Mouse (Mus musculus) G1E (cell line): Measurements from ENCODE around the gene Sstr2. TPM values are rescaled to one million over a fixed set of nuclear protein-coding genes. Genes with fewer than 3 reads are reported as not detected.

Source experiments
- ATAC-seq: 2 replicates; pipeline ENCODE4 v1.8.0; 2016; ENCODE audit warnings: mild to moderate bottlenecking; ENCODE audit not compliant: insufficient number of reproducible peaks, poor library complexity, low FRiP score, severe bottlenecking; ENCODE audit errors: extremely low read depth
- DNase-seq: peaks from one replicate; pipeline ENCODE4 v3.0.0; 2012; ENCODE audit warnings: low spot score
- H3K27me3 ChIP-seq: 2 replicates; pipeline ENCODE4 v1.6.1; 2012; ENCODE audit warnings: mild to moderate bottlenecking, low read length, inconsistent platforms; ENCODE audit not compliant: insufficient read depth
- H3K36me3 ChIP-seq: replicated peaks from 2 replicates; pipeline ENCODE3; 2012; ENCODE audit warnings: mild to moderate bottlenecking, inconsistent platforms
- H3K4me1 ChIP-seq: 2 replicates; pipeline ENCODE4 v1.6.1; 2012; ENCODE audit warnings: low read depth, low read length, inconsistent platforms, mixed read lengths; ENCODE audit not compliant: insufficient read depth
- H3K4me3 ChIP-seq: 2 replicates; pipeline ENCODE4 v1.5.1; 2012; ENCODE audit warnings: low read depth, mild to moderate bottlenecking, inconsistent platforms, low read length, moderate library complexity, mixed read lengths
- H3K9me3 ChIP-seq: replicated peaks from 2 replicates; pipeline ENCODE4 v1.6.1; 2012; ENCODE audit warnings: inconsistent platforms
- CTCF ChIP-seq: IDR thresholded peaks from 2 replicates; pipeline ENCODE4 v1.5.1; 2012; ENCODE audit warnings: low read depth, low read length, inconsistent platforms, mixed read lengths
- GATA1 ChIP-seq: IDR thresholded peaks from 2 replicates; pipeline ENCODE4 v1.6.1; 2012; ENCODE audit warnings: borderline replicate concordance, low read length, inconsistent platforms, mixed read lengths
- GATA2 ChIP-seq: IDR thresholded peaks from 2 replicates; pipeline ENCODE4 v1.6.1; 2012; ENCODE audit warnings: low read depth, low read length, inconsistent platforms, borderline replicate concordance
- POLR2AphosphoS5 ChIP-seq: IDR thresholded peaks from 2 replicates; pipeline ENCODE4 v1.6.1; 2012; ENCODE audit warnings: low read depth, low read length, inconsistent platforms; ENCODE audit not compliant: insufficient replicate concordance
- TAL1 ChIP-seq: conservative IDR thresholded peaks from 2 replicates; pipeline ENCODE4 v1.6.1; 2012; ENCODE audit warnings: low read depth, low read length, inconsistent platforms, mixed read lengths
- polyA plus RNA-seq: library from polyadenylated mRNA; stranded (reverse); fragments of >175 nt; gene quantifications from 2 replicates; pipeline ENCODE4 v1.2.3, GENCODE M21; 2012
- total RNA-seq, 2 experiments: library from RNA; stranded (forward) in 1 of 2; stranded (reverse) in 1 of 2; fragments of 200-1000 nt in 1 of 2; fragments of >200 nt in 1 of 2; fragmentation: Nextera tagmentation in 1 of 2; gene quantifications; 2 replicates each; pipeline ENCODE4 v1.2.3; 2014 to 2017

The Sstr2 gene
- total and polyA plus RNA-seq, 3 experiments: 0.16 TPM; not detected in 2

GRCm38 (mm10) chr11:113667122-113667521 lies 48.0 kb downstream of the Sstr2 start:
- no peak for DNase-seq
- peaks cover 54% of the 10 kb centered on the region for H3K4me1 ChIP-seq
- no peak overlapping the region; the same call in 1 of the 2 replicates for H3K4me3 ChIP-seq
- H3K27me3 ChIP-seq: no peaks in the 10 kb centered on the region
- TF ChIP-seq GATA2: no peak
- TF ChIP-seq TAL1: no peak
- no peak for ATAC-seq
- H3K9me3 ChIP-seq: no peaks in the 10 kb centered on the region
- peaks cover 83% of the 10 kb centered on the region for H3K36me3 ChIP-seq

GRCm38 (mm10) chr11:113667704-113668103 lies 48.6 kb downstream of the Sstr2 start:
- Histone ChIP-seq H3K27me3 (no peaks in the 10 kb centered on the region), H3K4me1 (peaks cover 51% of the 10 kb centered on the region), H3K4me3 (no peak overlapping the region), H3K36me3 (peaks cover 86% of the 10 kb centered on the region), H3K9me3 (no peaks in the 10 kb centered on the region)
- TF ChIP-seq POLR2AphosphoS5 (no peak), CTCF (no peak), TAL1 (no peak), GATA1 (no peak), GATA2 (no peak)
- DNase-seq: no peak
- ATAC-seq: no peak

GRCm38 (mm10) chr11:113668857-113669256 lies 49.7 kb downstream of the Sstr2 start:
- H3K36me3 ChIP-seq: peaks cover 88% of the 10 kb centered on the region
- no peak for ATAC-seq
- no peak for TF ChIP-seq GATA2
- TF ChIP-seq POLR2AphosphoS5: no peak
- no peak for TF ChIP-seq GATA1
- TF ChIP-seq CTCF: no peak
- TF ChIP-seq TAL1: no peak

DNA sequence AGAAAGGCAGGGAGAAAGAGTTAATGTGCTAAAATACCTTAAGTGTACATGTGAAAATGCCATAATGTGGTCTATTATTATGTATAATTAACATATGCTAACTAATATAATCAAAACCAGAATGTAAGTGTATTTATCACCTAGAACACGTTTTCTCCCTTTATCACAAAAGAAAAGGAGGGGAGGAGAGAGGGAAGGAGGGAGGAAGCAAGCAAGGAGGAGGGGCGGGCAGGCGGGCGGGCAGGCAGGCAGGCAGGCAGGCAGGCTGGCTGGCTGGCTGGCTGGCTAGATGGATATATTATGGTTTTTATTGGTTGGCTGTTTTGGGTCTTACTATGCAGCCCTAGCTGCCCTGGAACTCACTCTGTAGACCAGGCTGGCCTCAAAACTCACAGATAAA lies 50.6 kb downstream of the Sstr2 start:
- Histone ChIP-seq H3K27me3 (no peaks in the 10 kb centered on the region), H3K4me3 (no peak overlapping the region), H3K36me3 (peaks cover 88% of the 10 kb centered on the region), H3K4me1 (peaks cover 50% of the 10 kb centered on the region), H3K9me3 (no peaks in the 10 kb centered on the region)
- TF ChIP-seq TAL1 (no peak), GATA2 (no peak), GATA1 (no peak), POLR2AphosphoS5 (no peak), CTCF (no peak)
- DNase-seq: no peak
- ATAC-seq: no peak

More at GRCm38 (mm10) chr11:113668857-113669256, 49.7 kb downstream of the Sstr2 start:
- H3K27me3 ChIP-seq: no peaks in the 10 kb centered on the region
- no peak for DNase-seq
- peaks cover 53% of the 10 kb centered on the region for H3K4me1 ChIP-seq
- H3K4me3 ChIP-seq: no peak overlapping the region
- H3K9me3 ChIP-seq: no peaks in the 10 kb centered on the region

- Histone ChIP-seq H3K27me3 (no peaks in the 10 kb centered on the region), H3K4me1 (peaks cover 41% of the 10 kb centered on the region), H3K4me3 (no peak overlapping the region), H3K9me3 (no peaks in the 10 kb centered on the region), H3K36me3 (peaks cover 94% of the 10 kb centered on the region)
- DNase-seq (no peak), ATAC-seq (no peak)
- no peak for TF ChIP-seq GATA1
- no peak for TF ChIP-seq POLR2AphosphoS5
- TF ChIP-seq GATA2: no peak
- no peak for TF ChIP-seq CTCF
- TF ChIP-seq TAL1: no peak
These were observed 54.5 kb downstream of the Sstr2 start for GRCm38 (mm10) chr11:113673614-113674013.

GRCm38 (mm10) chr11:113674595-113674994 lies 55.5 kb downstream of the Sstr2 start:
- no peak for DNase-seq
- ATAC-seq: no peak
- TF ChIP-seq POLR2AphosphoS5: no peak
- TF ChIP-seq GATA2: no peak
- TF ChIP-seq TAL1: no peak
- no peak for TF ChIP-seq CTCF
- no peak for TF ChIP-seq GATA1
- no peaks in the 10 kb centered on the region for H3K9me3 ChIP-seq
- H3K4me1 ChIP-seq: peaks cover 38% of the 10 kb centered on the region
- no peak overlapping the region for H3K4me3 ChIP-seq
- peaks cover 90% of the 10 kb centered on the region for H3K36me3 ChIP-seq
- no peaks in the 10 kb centered on the region for H3K27me3 ChIP-seq

Other genes with a start within 250 kb of the Sstr2 start
- gene Cog1, start 29.8 kb downstream of the Sstr2 start, total RNA-seq (2014; fragmentation: Nextera tagmentation): 22.4 and 33.4 TPM in 2 replicates
- gene Cog1, start 29.8 kb downstream of the Sstr2 start, total RNA-seq (2017): 23.9 and 30.9 TPM in 2 replicates
- 29.1 and 33.3 TPM in 2 replicates for gene Cog1, start 29.8 kb downstream of the Sstr2 start, polyA plus RNA-seq
- 4.7 and 5.3 TPM in 2 replicates for gene Slc39a11, start 30.7 kb downstream of the Sstr2 start, total RNA-seq (2014; fragmentation: Nextera tagmentation)
- 4.9 and 5.0 TPM in 2 replicates for gene Slc39a11, start 30.7 kb downstream of the Sstr2 start, total RNA-seq (2017)
- 9.9 and 11.9 TPM in 2 replicates for gene Slc39a11, start 30.7 kb downstream of the Sstr2 start, polyA plus RNA-seq
- 43.8 and 44.1 TPM in 2 replicates for gene Fam104a, start 64.8 kb downstream of the Sstr2 start, total RNA-seq (2014; fragmentation: Nextera tagmentation)
- 35.8 and 35.9 TPM in 2 replicates for gene Fam104a, start 64.8 kb downstream of the Sstr2 start, total RNA-seq (2017)
- gene Fam104a, start 64.8 kb downstream of the Sstr2 start, polyA plus RNA-seq: 111 and 150 TPM in 2 replicates
- 14.9 and 20.2 TPM in 2 replicates for gene D11Wsu47e, start 65.1 kb downstream of the Sstr2 start, total RNA-seq (2014; fragmentation: Nextera tagmentation)
- gene D11Wsu47e, start 65.1 kb downstream of the Sstr2 start, total RNA-seq (2017): 14.0 and 16.1 TPM in 2 replicates
- 6.5 and 7.0 TPM in 2 replicates for gene D11Wsu47e, start 65.1 kb downstream of the Sstr2 start, polyA plus RNA-seq
- not detected in 2 replicates for gene Cpsf4l, start 90.7 kb downstream of the Sstr2 start, total RNA-seq (2014; fragmentation: Nextera tagmentation)
- not detected in 2 replicates for gene Cpsf4l, start 90.7 kb downstream of the Sstr2 start, total RNA-seq (2017)
- gene Cpsf4l, start 90.7 kb downstream of the Sstr2 start, polyA plus RNA-seq: not detected in 2 replicates
- gene Cdc42ep4, start 132.5 kb downstream of the Sstr2 start, total RNA-seq (2014; fragmentation: Nextera tagmentation): 11.6 and 38.6 TPM in 2 replicates
- 10.6 and 10.8 TPM in 2 replicates for gene Cdc42ep4, start 132.5 kb downstream of the Sstr2 start, total RNA-seq (2017)
- gene Cdc42ep4, start 132.5 kb downstream of the Sstr2 start, polyA plus RNA-seq: 20.2 and 22.8 TPM in 2 replicates